Mouse (Mus musculus): ENCODE results near the gene Olfr458. TPM values are rescaled to one million over a fixed set of nuclear protein-coding genes. Genes with fewer than 3 reads are reported as not detected.
"Not testable (repeated sequence)": the region's sequence is repeated elsewhere in the genome, so short reads cannot be mapped to it uniquely, and the experiment has no call there.

Olfr458 gene
- not detected in 2 replicates for polyA plus RNA-seq (2015; fragmentation: Nextera tagmentation; extraction: Ambion mirVana)

GRCm38 (mm10) chr6:42465096-42465495 lies at the start of gene Olfr458:
Gene Olfr458, minus strand, starts transcription at chr6:42465196.
- Histone ChIP-seq H3K4me2 (ENCODE audit: low read depth, low read length) (no peak within 1 kb of the TSS), H3K36me3 (ENCODE audit: control insufficient read depth, insufficient read depth) (no peaks in the 10 kb centered on the region), H3K4me1 (ENCODE audit: control insufficient read depth, low read depth, low read length) (no peaks in the 10 kb centered on the region), H3K27me3 (ENCODE audit: control insufficient read depth, insufficient read depth, low read depth, low read length) (no peaks in the 10 kb centered on the region), H3K4me3 (ENCODE audit: low read depth, low read length) (no peak within 1 kb of the TSS), H3K27ac (ENCODE audit: low read length) (no peak within 1 kb of the TSS), H3K9me3 (replicated peaks; ENCODE audit: control insufficient read depth, low read length) (no peaks in the 10 kb centered on the region), H3K9ac (ENCODE audit: low read depth, low read length) (no peak within 1 kb of the TSS)
- WGBS (ENCODE audit: insufficient replicate concordance): 42% methylated on average over 1 of the region's 1 CpGs
- no peak for ATAC-seq (ENCODE audit: low read depth)

- 49% methylated on average over 1 of the region's 1 CpGs for WGBS (ENCODE audit: insufficient replicate concordance)
- H3K36me3 ChIP-seq (ENCODE audit: control insufficient read depth, insufficient read depth): no peaks in the 10 kb centered on the region
- no peak overlapping the region for H3K4me3 ChIP-seq (ENCODE audit: low read depth, low read length)
- H3K27me3 ChIP-seq (ENCODE audit: control insufficient read depth, insufficient read depth, low read depth, low read length): no peaks in the 10 kb centered on the region
- H3K4me1 ChIP-seq (ENCODE audit: control insufficient read depth, low read depth, low read length): no peaks in the 10 kb centered on the region
- H3K4me2 ChIP-seq (ENCODE audit: low read depth, low read length): no peak overlapping the region
- ATAC-seq (ENCODE audit: low read depth): no peak
- no peak overlapping the region for H3K27ac ChIP-seq (ENCODE audit: low read length)
- no peak overlapping the region for H3K9ac ChIP-seq (ENCODE audit: low read depth, low read length)
- H3K9me3 ChIP-seq (replicated peaks; ENCODE audit: control insufficient read depth, low read length): no peaks in the 10 kb centered on the region
These were observed 48.5 kb upstream of the Olfr458 start for GRCm38 (mm10) chr6:42513461-42513860.

- no peak for ATAC-seq (ENCODE audit: low read depth)
- Histone ChIP-seq H3K4me2 (ENCODE audit: low read depth, low read length) (no peak overlapping the region), H3K9me3 (replicated peaks; ENCODE audit: control insufficient read depth, low read length) (no peaks in the 10 kb centered on the region), H3K36me3 (ENCODE audit: control insufficient read depth, insufficient read depth) (no peaks in the 10 kb centered on the region), H3K9ac (ENCODE audit: low read depth, low read length) (no peak overlapping the region), H3K4me1 (ENCODE audit: control insufficient read depth, low read depth, low read length) (no peaks in the 10 kb centered on the region), H3K27me3 (ENCODE audit: control insufficient read depth, insufficient read depth, low read depth, low read length) (no peaks in the 10 kb centered on the region), H3K27ac (ENCODE audit: low read length) (no peak overlapping the region), H3K4me3 (ENCODE audit: low read depth, low read length) (no peak overlapping the region)
These were observed 44.3 kb upstream of the Olfr458 start for GRCm38 (mm10) chr6:42509311-42509710.

GRCm38 (mm10) chr6:42503478-42503877 lies 38.5 kb upstream of the Olfr458 start:
- 63% methylated on average over 2 of the region's 2 CpGs for WGBS (ENCODE audit: insufficient replicate concordance)
- Histone ChIP-seq H3K36me3 (ENCODE audit: control insufficient read depth, insufficient read depth) (no peaks in the 10 kb centered on the region), H3K27me3 (ENCODE audit: control insufficient read depth, insufficient read depth, low read depth, low read length) (no peaks in the 10 kb centered on the region), H3K9ac (ENCODE audit: low read depth, low read length) (no peak overlapping the region), H3K4me1 (ENCODE audit: control insufficient read depth, low read depth, low read length) (no peaks in the 10 kb centered on the region), H3K27ac (ENCODE audit: low read length) (no peak overlapping the region), H3K4me2 (ENCODE audit: low read depth, low read length) (no peak overlapping the region), H3K9me3 (replicated peaks; ENCODE audit: control insufficient read depth, low read length) (no peaks in the 10 kb centered on the region), H3K4me3 (ENCODE audit: low read depth, low read length) (no peak overlapping the region)
- no peak for ATAC-seq (ENCODE audit: low read depth)

- H3K9me3 ChIP-seq (replicated peaks; ENCODE audit: control insufficient read depth, low read length): no peaks in the 10 kb centered on the region
- no peak for ATAC-seq (ENCODE audit: low read depth)
- H3K27me3 ChIP-seq (ENCODE audit: control insufficient read depth, insufficient read depth, low read depth, low read length): no peaks in the 10 kb centered on the region
- no peak overlapping the region for H3K9ac ChIP-seq (ENCODE audit: low read depth, low read length)
- H3K36me3 ChIP-seq (ENCODE audit: control insufficient read depth, insufficient read depth): no peaks in the 10 kb centered on the region
- no peak overlapping the region for H3K27ac ChIP-seq (ENCODE audit: low read length)
- WGBS (ENCODE audit: insufficient replicate concordance): 50% methylated on average over 1 of the region's 1 CpGs
- H3K4me2 ChIP-seq (ENCODE audit: low read depth, low read length): no peak overlapping the region
- H3K4me3 ChIP-seq (ENCODE audit: low read depth, low read length): no peak overlapping the region
- no peaks in the 10 kb centered on the region for H3K4me1 ChIP-seq (ENCODE audit: control insufficient read depth, low read depth, low read length)
These were observed 24.7 kb upstream of the Olfr458 start for GRCm38 (mm10) chr6:42489731-42490130.

GRCm38 (mm10) chr6:42487114-42487513 lies 22.1 kb upstream of the Olfr458 start, which contains the start of gene Olfr456:
Gene Olfr456, minus strand, starts transcription at chr6:42487214.
- Histone ChIP-seq H3K9ac (ENCODE audit: low read depth, low read length) (no peak within 1 kb of the TSS), H3K4me3 (ENCODE audit: low read depth, low read length) (no peak within 1 kb of the TSS), H3K9me3 (replicated peaks; ENCODE audit: control insufficient read depth, low read length) (no peaks in the 10 kb centered on the region), H3K4me1 (ENCODE audit: control insufficient read depth, low read depth, low read length) (no peaks in the 10 kb centered on the region), H3K27me3 (ENCODE audit: control insufficient read depth, insufficient read depth, low read depth, low read length) (no peaks in the 10 kb centered on the region), H3K27ac (ENCODE audit: low read length) (no peak within 1 kb of the TSS), H3K4me2 (ENCODE audit: low read depth, low read length) (no peak within 1 kb of the TSS), H3K36me3 (ENCODE audit: control insufficient read depth, insufficient read depth) (no peaks in the 10 kb centered on the region)
- ATAC-seq (ENCODE audit: low read depth): no peak
- 41% methylated on average over 1 of the region's 1 CpGs for WGBS (ENCODE audit: insufficient replicate concordance)

GRCm38 (mm10) chr6:42484633-42485032 lies 19.6 kb upstream of the Olfr458 start:
- Histone ChIP-seq H3K9me3 (replicated peaks; ENCODE audit: control insufficient read depth, low read length) (no peaks in the 10 kb centered on the region), H3K4me3 (ENCODE audit: low read depth, low read length) (no peak overlapping the region), H3K9ac (ENCODE audit: low read depth, low read length) (no peak overlapping the region), H3K4me1 (ENCODE audit: control insufficient read depth, low read depth, low read length) (no peaks in the 10 kb centered on the region), H3K4me2 (ENCODE audit: low read depth, low read length) (no peak overlapping the region), H3K27me3 (ENCODE audit: control insufficient read depth, insufficient read depth, low read depth, low read length) (no peaks in the 10 kb centered on the region), H3K36me3 (ENCODE audit: control insufficient read depth, insufficient read depth) (no peaks in the 10 kb centered on the region), H3K27ac (ENCODE audit: low read length) (no peak overlapping the region)
- ATAC-seq (ENCODE audit: low read depth): no peak

GRCm38 (mm10) chr6:42476235-42476634 lies 11.2 kb upstream of the Olfr458 start, which contains the start of gene Olfr457:
Gene Olfr457, minus strand, starts transcription at chr6:42476335.
- Histone ChIP-seq H3K36me3 (ENCODE audit: control insufficient read depth, insufficient read depth) (no peaks in the 10 kb centered on the region), H3K4me3 (ENCODE audit: low read depth, low read length) (no peak within 1 kb of the TSS), H3K27me3 (ENCODE audit: control insufficient read depth, insufficient read depth, low read depth, low read length) (no peaks in the 10 kb centered on the region), H3K9ac (ENCODE audit: low read depth, low read length) (no peak within 1 kb of the TSS), H3K4me2 (ENCODE audit: low read depth, low read length) (no peak within 1 kb of the TSS), H3K9me3 (replicated peaks; ENCODE audit: control insufficient read depth, low read length) (no peaks in the 10 kb centered on the region), H3K4me1 (ENCODE audit: control insufficient read depth, low read depth, low read length) (no peaks in the 10 kb centered on the region), H3K27ac (ENCODE audit: low read length) (no peak within 1 kb of the TSS)
- no peak for ATAC-seq (ENCODE audit: low read depth)
- 51% methylated on average over 1 of the region's 1 CpGs for WGBS (ENCODE audit: insufficient replicate concordance)

- H3K4me1 ChIP-seq (ENCODE audit: control insufficient read depth, low read depth, low read length); H3K9ac ChIP-seq (ENCODE audit: low read depth, low read length); H3K27me3 ChIP-seq (ENCODE audit: control insufficient read depth, insufficient read depth, low read depth, low read length); H3K27ac ChIP-seq (ENCODE audit: low read length); H3K36me3 ChIP-seq (ENCODE audit: control insufficient read depth, insufficient read depth); ATAC-seq (ENCODE audit: low read depth); H3K4me3 ChIP-seq (ENCODE audit: low read depth, low read length); H3K4me2 ChIP-seq (ENCODE audit: low read depth, low read length); H3K9me3 ChIP-seq (replicated peaks; ENCODE audit: control insufficient read depth, low read length): not testable (repeated sequence)
- WGBS (ENCODE audit: insufficient replicate concordance): 73% methylated on average over 4 of the region's 4 CpGs
These were observed 6.3 kb upstream of the Olfr458 start for GRCm38 (mm10) chr6:42471298-42471697.

GRCm38 (mm10) chr6:42470542-42470941 lies 5.5 kb upstream of the Olfr458 start:
- H3K4me2 ChIP-seq (ENCODE audit: low read depth, low read length): no peak overlapping the region
- H3K4me1 ChIP-seq (ENCODE audit: control insufficient read depth, low read depth, low read length): no peaks in the 10 kb centered on the region
- no peaks in the 10 kb centered on the region for H3K9me3 ChIP-seq (replicated peaks; ENCODE audit: control insufficient read depth, low read length)
- no peaks in the 10 kb centered on the region for H3K36me3 ChIP-seq (ENCODE audit: control insufficient read depth, insufficient read depth)
- no peak overlapping the region for H3K27ac ChIP-seq (ENCODE audit: low read length)
- 64% methylated on average over 4 of the region's 4 CpGs for WGBS (ENCODE audit: insufficient replicate concordance)
- no peak overlapping the region for H3K4me3 ChIP-seq (ENCODE audit: low read depth, low read length)
- H3K9ac ChIP-seq (ENCODE audit: low read depth, low read length): no peak overlapping the region
- ATAC-seq (ENCODE audit: low read depth): no peak
- H3K27me3 ChIP-seq (ENCODE audit: control insufficient read depth, insufficient read depth, low read depth, low read length): no peaks in the 10 kb centered on the region
